Mouse (Mus musculus): Measurements from ENCODE around the gene Arntl2. TPM values are rescaled to one million over a fixed set of nuclear protein-coding genes. Genes with fewer than 3 reads are reported as not detected.

Gene Arntl2
- 2.4 and 3.1 TPM in 2 replicates for polyA plus RNA-seq (2014; fragmentation: Nextera tagmentation; extraction: Ambion mirVana)

DNA sequence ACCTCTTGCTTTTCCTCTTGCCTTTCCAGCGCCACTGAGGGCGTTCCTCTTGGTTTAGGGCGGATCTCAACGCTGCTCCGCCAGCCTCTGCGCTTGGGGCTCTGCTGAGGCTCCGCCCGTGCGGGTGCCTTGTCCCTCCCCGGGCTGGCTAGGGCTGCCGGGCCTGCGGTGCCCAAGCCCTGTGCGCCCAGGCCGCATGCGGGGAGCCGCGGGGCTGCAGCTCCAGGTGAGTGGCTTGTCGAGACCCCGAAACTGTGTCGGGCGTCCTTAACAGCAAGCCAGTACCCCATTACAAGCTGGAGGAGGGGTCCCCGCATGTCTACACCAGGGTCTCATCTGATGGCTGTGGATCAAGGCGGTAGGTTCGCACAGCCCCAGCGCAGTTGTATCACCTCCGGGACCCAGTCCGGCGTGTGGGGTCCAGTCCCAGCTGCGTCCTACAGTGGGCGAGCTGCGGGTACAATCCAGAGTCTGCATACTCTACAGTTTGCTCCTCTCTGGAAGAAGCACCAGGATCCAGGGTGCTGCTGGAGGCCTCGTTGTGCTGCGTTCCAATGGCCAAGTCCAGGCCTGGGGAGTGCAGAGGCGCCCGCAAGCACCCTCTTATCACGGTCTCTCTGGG is at the start of gene Arntl2:
Gene Arntl2 (plus strand): TSS at position 132 of the 622 bp plus-strand sequence.
- Histone ChIP-seq H3K9me3 (ENCODE audit: control insufficient read depth, low read length) (no peaks in the 10 kb centered on the region), H3K36me3 (ENCODE audit: control insufficient read depth, insufficient read depth, low read length) (no peaks in the 10 kb centered on the region), H3K9ac (ENCODE audit: low read length) (peak within 1 kb of the TSS; percentile 61), H3K4me2 (ENCODE audit: low read depth, severe bottlenecking) (peak within 1 kb of the TSS; percentile 67), H3K27ac (replicated peaks; ENCODE audit: low read depth, low read length) (no peak within 1 kb of the TSS), H3K4me3 (ENCODE audit: low read depth, low read length) (peak within 1 kb of the TSS; percentile 48), H3K27me3 (ENCODE audit: control insufficient read depth, insufficient read depth, low read length) (no peaks in the 10 kb centered on the region; the same call in 1 of the 2 replicates), H3K4me1 (ENCODE audit: control insufficient read depth, insufficient read depth, low read length) (no peaks in the 10 kb centered on the region)
- ATAC-seq (ENCODE audit: insufficient number of reproducible peaks, low FRiP score, low TSS enrichment, low read depth) (peak; percentile 96), DNase-seq (ENCODE audit: low spot score) (peak; percentile 83)
- under 1% methylated on average over 36 of the region's 36 CpGs for WGBS

DNA sequence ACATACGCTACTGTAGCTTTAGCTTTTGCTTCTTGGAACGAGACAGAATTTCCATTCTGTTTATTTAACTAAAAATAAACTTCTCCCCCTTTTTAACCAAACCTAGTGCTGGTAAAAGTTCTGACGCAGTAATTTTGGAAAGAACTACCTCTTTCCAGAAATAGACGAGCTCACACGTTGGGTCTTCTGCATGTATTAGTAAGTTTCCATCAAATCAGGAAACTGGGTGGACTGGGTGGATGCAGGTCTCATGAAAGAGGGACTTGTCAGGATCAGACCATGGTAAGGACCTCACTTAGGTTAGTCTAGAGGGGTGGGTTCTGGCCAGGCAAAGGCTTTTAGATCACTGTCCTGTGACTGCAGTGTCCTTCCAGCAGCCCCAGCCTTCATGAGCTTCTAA is 49.3 kb upstream of the Arntl2 start:
- Histone ChIP-seq H3K4me1 (ENCODE audit: control insufficient read depth, insufficient read depth, low read length) (no peaks in the 10 kb centered on the region), H3K36me3 (ENCODE audit: control insufficient read depth, insufficient read depth, low read length) (no peaks in the 10 kb centered on the region), H3K9ac (ENCODE audit: low read length) (no peak overlapping the region; the same call in 1 of the 2 replicates), H3K9me3 (ENCODE audit: control insufficient read depth, low read length) (no peaks in the 10 kb centered on the region), H3K4me3 (ENCODE audit: low read depth, low read length) (no peak overlapping the region), H3K27ac (replicated peaks; ENCODE audit: low read depth, low read length) (no peak overlapping the region), H3K27me3 (ENCODE audit: control insufficient read depth, insufficient read depth, low read length) (no peaks in the 10 kb centered on the region), H3K4me2 (ENCODE audit: low read depth, severe bottlenecking) (no peak overlapping the region)
- 89% methylated on average over 5 of the region's 5 CpGs for WGBS
- ATAC-seq (ENCODE audit: insufficient number of reproducible peaks, low FRiP score, low TSS enrichment, low read depth) (no peak), DNase-seq (ENCODE audit: low spot score) (no peak)

DNA sequence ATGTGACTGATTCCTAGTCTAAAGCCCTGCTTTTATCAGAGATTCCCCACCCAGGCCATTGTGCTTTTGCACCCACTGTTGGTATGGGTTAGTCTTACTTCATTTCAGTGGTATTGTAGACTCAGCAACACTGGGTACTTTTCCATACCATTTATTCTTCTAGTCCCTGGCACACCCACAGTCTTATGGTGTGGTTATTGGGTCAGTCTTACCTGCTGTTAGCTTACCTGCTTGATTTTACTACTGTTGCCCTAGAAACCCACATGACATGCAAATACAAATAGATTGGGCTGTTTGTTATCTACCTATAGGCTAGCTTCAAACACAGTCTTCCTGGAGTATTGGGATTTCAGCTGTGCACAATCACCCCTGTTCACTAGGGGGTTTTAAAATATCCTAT is 48.8 kb upstream of the Arntl2 start:
- ATAC-seq (ENCODE audit: insufficient number of reproducible peaks, low FRiP score, low TSS enrichment, low read depth) (no peak), DNase-seq (ENCODE audit: low spot score) (no peak)
- H3K27ac ChIP-seq (replicated peaks; ENCODE audit: low read depth, low read length) = no peak overlapping the region
- H3K4me1 ChIP-seq (ENCODE audit: control insufficient read depth, insufficient read depth, low read length) = no peaks in the 10 kb centered on the region
- no peak overlapping the region for H3K4me2 ChIP-seq (ENCODE audit: low read depth, severe bottlenecking)
- no peaks in the 10 kb centered on the region for H3K36me3 ChIP-seq (ENCODE audit: control insufficient read depth, insufficient read depth, low read length)
- H3K27me3 ChIP-seq (ENCODE audit: control insufficient read depth, insufficient read depth, low read length) = no peaks in the 10 kb centered on the region
- H3K9ac ChIP-seq (ENCODE audit: low read length) = no peak overlapping the region
- H3K4me3 ChIP-seq (ENCODE audit: low read depth, low read length) = no peak overlapping the region
- H3K9me3 ChIP-seq (ENCODE audit: control insufficient read depth, low read length) = no peaks in the 10 kb centered on the region

DNA sequence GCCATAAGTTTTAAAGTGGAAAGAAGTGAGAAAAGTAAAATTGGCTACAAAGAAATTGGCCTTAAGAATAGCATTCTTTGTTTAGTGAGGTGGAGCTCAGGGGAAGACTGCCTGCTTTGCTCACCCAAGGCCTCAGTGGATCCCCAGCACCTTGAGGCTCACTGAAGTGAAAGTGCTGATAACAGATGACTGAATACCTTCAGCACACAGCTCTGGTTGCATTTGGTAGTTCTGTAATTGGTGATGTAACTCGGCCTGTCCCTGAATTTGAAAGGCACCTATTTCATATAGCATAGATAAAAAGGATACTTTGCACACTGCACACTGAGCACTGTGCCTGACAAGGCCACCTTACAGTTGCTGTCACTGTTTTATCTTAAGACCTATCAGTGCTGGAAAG is 47.6 kb upstream of the Arntl2 start:
- no peak overlapping the region for H3K4me3 ChIP-seq (ENCODE audit: low read depth, low read length)
- H3K27me3 ChIP-seq (ENCODE audit: control insufficient read depth, insufficient read depth, low read length) = no peaks in the 10 kb centered on the region
- no peak overlapping the region for H3K9ac ChIP-seq (ENCODE audit: low read length)
- ATAC-seq (ENCODE audit: insufficient number of reproducible peaks, low FRiP score, low TSS enrichment, low read depth) = no peak
- no peak overlapping the region for H3K27ac ChIP-seq (replicated peaks; ENCODE audit: low read depth, low read length)
- H3K4me2 ChIP-seq (ENCODE audit: low read depth, severe bottlenecking) = no peak overlapping the region
- H3K9me3 ChIP-seq (ENCODE audit: control insufficient read depth, low read length) = no peaks in the 10 kb centered on the region
- H3K4me1 ChIP-seq (ENCODE audit: control insufficient read depth, insufficient read depth, low read length) = peaks cover 5% of the 10 kb centered on the region; the same call in 1 of the 2 replicates
- H3K36me3 ChIP-seq (ENCODE audit: control insufficient read depth, insufficient read depth, low read length) = no peaks in the 10 kb centered on the region
- DNase-seq (ENCODE audit: low spot score) = no peak
- WGBS = 74% methylated on average over 1 of the region's 1 CpGs

DNA sequence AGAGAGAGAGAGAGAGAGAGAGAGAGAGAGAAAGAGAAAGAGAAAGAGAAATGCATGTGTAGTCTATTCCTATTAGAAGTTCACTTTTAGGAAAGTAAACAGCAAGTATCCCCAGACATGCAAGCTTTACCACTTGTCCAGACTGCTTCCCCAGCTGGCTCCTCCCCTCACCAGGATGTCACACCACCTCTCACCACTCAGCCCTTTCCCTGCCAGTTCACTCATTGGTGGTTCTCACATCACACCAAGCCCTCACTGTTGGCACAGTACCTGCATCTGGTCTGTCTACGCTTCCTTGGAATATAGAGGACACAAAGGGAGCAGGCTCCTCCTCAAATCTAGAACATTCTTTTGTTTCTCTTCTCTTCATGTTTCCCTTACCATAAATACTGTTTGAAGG is 44.2 kb upstream of the Arntl2 start:
- Histone ChIP-seq H3K27me3 (ENCODE audit: control insufficient read depth, insufficient read depth, low read length) (no peaks in the 10 kb centered on the region), H3K9me3 (ENCODE audit: control insufficient read depth, low read length) (no peaks in the 10 kb centered on the region), H3K9ac (ENCODE audit: low read length) (no peak overlapping the region), H3K4me3 (ENCODE audit: low read depth, low read length) (no peak overlapping the region), H3K4me1 (ENCODE audit: control insufficient read depth, insufficient read depth, low read length) (peaks cover 15% of the 10 kb centered on the region), H3K27ac (replicated peaks; ENCODE audit: low read depth, low read length) (no peak overlapping the region), H3K4me2 (ENCODE audit: low read depth, severe bottlenecking) (no peak overlapping the region), H3K36me3 (ENCODE audit: control insufficient read depth, insufficient read depth, low read length) (no peaks in the 10 kb centered on the region)
- 46% methylated on average over 1 of the region's 1 CpGs for WGBS
- ATAC-seq (ENCODE audit: insufficient number of reproducible peaks, low FRiP score, low TSS enrichment, low read depth) = no peak
- DNase-seq (ENCODE audit: low spot score) = peak; percentile 34

DNA sequence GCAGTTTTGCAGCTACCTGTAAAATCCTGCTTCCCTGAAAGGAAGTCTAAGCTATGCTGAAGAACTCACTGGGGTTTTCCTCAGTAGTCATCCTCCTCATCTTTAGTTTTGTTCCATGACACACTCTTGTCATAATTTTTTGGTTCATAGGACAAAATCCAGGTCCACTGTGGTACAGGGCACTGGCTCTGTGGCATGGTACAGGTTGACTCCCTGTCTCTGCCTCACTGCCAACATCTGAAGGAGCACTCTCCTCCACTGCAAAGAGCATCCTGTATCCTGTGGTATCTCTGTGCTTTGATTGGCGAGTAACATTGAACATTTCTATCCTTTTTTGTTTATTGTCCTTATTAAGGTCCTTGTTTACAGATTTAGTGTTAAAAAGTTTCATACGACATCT is 43.7 kb upstream of the Arntl2 start:
- 90% methylated on average over 2 of the region's 2 CpGs for WGBS
- no peak overlapping the region for H3K27ac ChIP-seq (replicated peaks; ENCODE audit: low read depth, low read length)

DNA sequence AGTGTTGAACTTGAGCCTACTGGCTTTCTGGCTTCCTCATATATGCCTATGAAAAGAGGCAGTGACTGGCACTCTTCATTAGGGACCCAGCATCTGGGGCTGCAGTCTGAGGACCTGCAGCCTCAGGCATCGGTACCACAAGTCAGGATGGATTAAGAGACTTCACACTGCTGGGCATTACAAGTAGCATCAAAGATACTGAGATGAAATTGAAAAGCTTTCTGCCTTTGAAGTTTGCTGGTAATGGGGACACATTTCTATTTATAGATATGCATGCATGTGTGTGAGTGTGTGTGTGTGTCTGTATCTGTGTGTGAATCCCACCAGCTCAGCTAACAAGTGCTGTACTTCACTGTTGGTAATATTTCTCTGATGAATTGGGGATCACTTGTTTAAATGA is 43.2 kb upstream of the Arntl2 start:
- Histone ChIP-seq H3K9ac (ENCODE audit: low read length) (no peak overlapping the region), H3K4me1 (ENCODE audit: control insufficient read depth, insufficient read depth, low read length) (peaks cover 23% of the 10 kb centered on the region), H3K4me2 (ENCODE audit: low read depth, severe bottlenecking) (no peak overlapping the region), H3K27ac (replicated peaks; ENCODE audit: low read depth, low read length) (no peak overlapping the region), H3K36me3 (ENCODE audit: control insufficient read depth, insufficient read depth, low read length) (no peaks in the 10 kb centered on the region), H3K9me3 (ENCODE audit: control insufficient read depth, low read length) (no peaks in the 10 kb centered on the region), H3K4me3 (ENCODE audit: low read depth, low read length) (no peak overlapping the region), H3K27me3 (ENCODE audit: control insufficient read depth, insufficient read depth, low read length) (no peaks in the 10 kb centered on the region)
- DNase-seq (ENCODE audit: low spot score) (no peak), ATAC-seq (ENCODE audit: insufficient number of reproducible peaks, low FRiP score, low TSS enrichment, low read depth) (no peak)
- 63% methylated on average over 1 of the region's 1 CpGs for WGBS

More for the DNA sequence above, 43.7 kb upstream of the Arntl2 start:
- Histone ChIP-seq H3K9me3 (ENCODE audit: control insufficient read depth, low read length) (no peaks in the 10 kb centered on the region), H3K4me3 (ENCODE audit: low read depth, low read length) (no peak overlapping the region), H3K4me1 (ENCODE audit: control insufficient read depth, insufficient read depth, low read length) (peaks cover 20% of the 10 kb centered on the region), H3K36me3 (ENCODE audit: control insufficient read depth, insufficient read depth, low read length) (no peaks in the 10 kb centered on the region), H3K9ac (ENCODE audit: low read length) (no peak overlapping the region), H3K4me2 (ENCODE audit: low read depth, severe bottlenecking) (no peak overlapping the region), H3K27me3 (ENCODE audit: control insufficient read depth, insufficient read depth, low read length) (no peaks in the 10 kb centered on the region)
- ATAC-seq (ENCODE audit: insufficient number of reproducible peaks, low FRiP score, low TSS enrichment, low read depth) = no peak
- no peak for DNase-seq (ENCODE audit: low spot score)

DNA sequence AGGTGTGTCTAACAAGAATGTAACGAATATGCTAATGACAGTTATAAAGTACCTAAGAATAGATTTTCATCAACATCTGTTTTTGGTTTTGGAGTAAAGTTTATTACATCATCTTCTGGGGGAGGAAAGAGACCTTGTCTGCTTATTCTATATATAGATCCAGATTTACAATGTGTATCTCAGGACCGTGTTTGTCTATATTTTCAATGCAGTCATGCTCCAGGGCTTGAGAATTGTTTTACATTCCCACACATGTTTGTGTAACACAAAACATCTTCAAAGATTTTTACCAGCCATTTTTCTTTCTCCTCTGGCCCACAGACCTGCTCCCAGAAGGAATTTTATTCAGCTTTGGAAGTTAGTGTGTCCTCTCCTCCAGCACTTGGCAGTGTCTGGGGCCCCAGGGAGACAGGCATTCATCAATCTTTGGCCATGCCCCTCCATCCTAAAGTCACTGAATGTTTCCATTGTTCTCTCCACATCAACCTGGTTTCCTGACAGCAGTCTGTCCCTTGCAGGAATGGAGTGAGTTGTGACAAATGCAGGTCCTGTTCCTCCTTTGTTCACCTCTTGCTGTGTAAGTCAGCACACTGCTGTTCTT is 42.2 kb upstream of the Arntl2 start:
- Histone ChIP-seq H3K4me3 (ENCODE audit: low read depth, low read length) (no peak overlapping the region), H3K27me3 (ENCODE audit: control insufficient read depth, insufficient read depth, low read length) (no peaks in the 10 kb centered on the region), H3K27ac (replicated peaks; ENCODE audit: low read depth, low read length) (peak overlapping the region; percentile 52; the same call in 1 of the 2 replicates), H3K9ac (ENCODE audit: low read length) (no peak overlapping the region), H3K9me3 (ENCODE audit: control insufficient read depth, low read length) (no peaks in the 10 kb centered on the region), H3K4me2 (ENCODE audit: low read depth, severe bottlenecking) (no peak overlapping the region), H3K4me1 (ENCODE audit: control insufficient read depth, insufficient read depth, low read length) (peaks cover 23% of the 10 kb centered on the region), H3K36me3 (ENCODE audit: control insufficient read depth, insufficient read depth, low read length) (no peaks in the 10 kb centered on the region)
- ATAC-seq (ENCODE audit: insufficient number of reproducible peaks, low FRiP score, low TSS enrichment, low read depth) (no peak), DNase-seq (ENCODE audit: low spot score) (no peak)
- WGBS = 41% methylated on average over 2 of the region's 2 CpGs
